Comparison of ENCODE assay signal across 8 mouse cellular contexts in the genomic region with DNA sequence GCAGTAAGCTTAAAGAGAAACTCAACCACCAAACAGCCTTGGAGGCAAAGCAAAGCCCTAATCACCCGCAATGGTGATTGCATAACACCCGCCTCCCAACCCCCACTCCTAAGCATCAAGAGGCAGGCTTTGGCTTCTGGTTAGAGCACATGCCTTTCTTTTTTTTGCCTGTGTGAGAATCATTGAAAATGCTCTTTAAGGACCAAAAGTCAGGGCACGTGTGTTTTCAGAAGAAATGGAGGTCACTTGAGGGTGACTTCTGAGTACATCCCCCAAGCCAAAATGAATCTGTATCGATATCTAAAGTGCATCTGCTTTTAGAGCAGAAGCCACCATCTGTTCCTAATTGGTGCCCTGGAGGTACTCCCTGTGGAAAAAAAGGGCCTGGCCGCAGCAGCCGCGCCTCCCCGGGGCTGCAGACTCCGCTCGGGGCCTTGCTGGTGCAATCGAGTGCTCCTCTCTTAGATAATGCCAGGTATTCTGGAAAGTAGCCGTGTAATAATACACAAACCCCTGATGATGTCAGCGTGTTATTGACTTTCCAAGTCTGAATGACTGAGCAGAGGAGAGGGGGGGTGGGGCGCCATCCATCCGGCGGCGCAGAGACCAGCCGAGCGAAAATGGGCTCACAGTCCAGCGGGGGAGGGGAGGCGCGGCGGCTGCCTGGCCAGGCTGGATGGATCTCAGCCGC.
DNase-seq lines count a peak whose midpoint lies in the region; ATAC-seq and TF ChIP-seq lines count a peak whose summit lies in the region.

No protein-coding gene starts in this region.

- peak overlapping the region; percentile 34 for H3K9ac ChIP-seq in heart, embryonic 15.5 days
- H3K9ac ChIP-seq in liver, embryonic 14.5 days (replicated peaks), result peak overlapping the region; percentile 53
- no peak overlapping the region; the same call in 1 of the 2 replicates for H3K9ac ChIP-seq in neural tube, embryonic 11.5 days (ENCODE audit: low read length)
- peak overlapping the region; percentile 32; the same call in 1 of the 2 replicates for H3K9ac ChIP-seq in stomach, postnatal 0 days (ENCODE audit: low read length)

- H3K4me2 ChIP-seq in heart, embryonic 15.5 days, result peak overlapping the region; percentile 65
- H3K4me2 ChIP-seq in liver, embryonic 14.5 days (ENCODE audit: low read depth), result peak overlapping the region; percentile 76
- H3K4me2 ChIP-seq in neural tube, embryonic 11.5 days (ENCODE audit: low read depth), result peak overlapping the region; percentile 39
- H3K4me2 ChIP-seq in stomach, postnatal 0 days (replicated peaks; ENCODE audit: low read depth), result peak overlapping the region; percentile 53

- H3K9me3 ChIP-seq in heart, embryonic 15.5 days (replicated peaks), result no peaks in the 10 kb centered on the region
- no peaks in the 10 kb centered on the region for H3K9me3 ChIP-seq in liver, embryonic 14.5 days (ENCODE audit: control insufficient read depth, low read length)
- H3K9me3 ChIP-seq in neural tube, embryonic 11.5 days (ENCODE audit: control insufficient read depth, low read length), result no peaks in the 10 kb centered on the region
- no peaks in the 10 kb centered on the region for H3K9me3 ChIP-seq in stomach, postnatal 0 days (ENCODE audit: control insufficient read depth, low read length)

- no peak for TF ChIP-seq CTCF in brain, embryonic 14.5 days (IDR thresholded peaks at IDR 0.05; ENCODE audit: borderline replicate concordance, extremely low read depth, insufficient read depth, insufficient read length)
- no peak for TF ChIP-seq CTCF in liver, embryonic 14.5 days (IDR thresholded peaks at IDR 0.05; ENCODE audit: low read depth)
- peak; percentile 32 for TF ChIP-seq CTCF in stomach, postnatal 0 days (IDR thresholded peaks at IDR 0.05; ENCODE audit: low read depth)

- 1% methylated on average over 24 of the region's 24 CpGs for WGBS in heart, embryonic 15.5 days
- 1% methylated on average over 24 of the region's 24 CpGs for WGBS in liver, embryonic 14.5 days (ENCODE audit: insufficient replicate concordance)
- under 1% methylated on average over 24 of the region's 24 CpGs for WGBS in neural tube, embryonic 11.5 days
- under 1% methylated on average over 24 of the region's 24 CpGs for WGBS in stomach, postnatal 0 days

- H3K4me3 ChIP-seq in heart, embryonic 15.5 days, result peak overlapping the region; percentile 42
- H3K4me3 ChIP-seq in liver, embryonic 14.5 days (ENCODE audit: insufficient read depth in 1 of 2, low read depth in 2 of 2, low read length in 2 of 2), result peak overlapping the region; percentile 46 to 48
- H3K4me3 ChIP-seq in neural tube, embryonic 11.5 days (ENCODE audit: low read depth, low read length), result 0 out of 2 replicates have a peak overlapping the region, but pooled peaks have one; percentile 16
- peak overlapping the region; percentile 31 for H3K4me3 ChIP-seq in stomach, postnatal 0 days (ENCODE audit: low read depth, low read length)

- peak overlapping the region; percentile 82 for H3K27ac ChIP-seq in heart, embryonic 15.5 days
- H3K27ac ChIP-seq in liver, embryonic 14.5 days, result peak overlapping the region; percentile 15
- peak overlapping the region; percentile 81 for H3K27ac ChIP-seq in neural tube, embryonic 11.5 days (ENCODE audit: low read depth, low read length)
- H3K27ac ChIP-seq in stomach, postnatal 0 days (replicated peaks), result peak overlapping the region; percentile 79

- TF ChIP-seq EP300 in liver, embryonic 14.5 days (IDR thresholded peaks at IDR 0.05; ENCODE audit: low read depth), result peak; percentile 62
- TF ChIP-seq EP300 in stomach, postnatal 0 days (optimal IDR thresholded peaks at IDR 0.05), result peak; percentile 97

- H3K36me3 ChIP-seq in heart, embryonic 15.5 days, result no peaks in the 10 kb centered on the region
- no peaks in the 10 kb centered on the region for H3K36me3 ChIP-seq in liver, embryonic 14.5 days (replicated peaks; ENCODE audit: control insufficient read depth, insufficient read depth, low read depth)
- H3K36me3 ChIP-seq in neural tube, embryonic 11.5 days (ENCODE audit: control insufficient read depth, insufficient read depth, low read length), result no peaks in the 10 kb centered on the region
- H3K36me3 ChIP-seq in stomach, postnatal 0 days (ENCODE audit: control insufficient read depth, insufficient read depth, low read length), result no peaks in the 10 kb centered on the region

- H3K27me3 ChIP-seq in heart, embryonic 15.5 days, result no peaks in the 10 kb centered on the region
- no peaks in the 10 kb centered on the region for H3K27me3 ChIP-seq in liver, embryonic 14.5 days (ENCODE audit: control insufficient read depth, insufficient read depth, low read length)
- H3K27me3 ChIP-seq in neural tube, embryonic 11.5 days (ENCODE audit: control insufficient read depth, insufficient read depth, low read length), result no peaks in the 10 kb centered on the region
- H3K27me3 ChIP-seq in stomach, postnatal 0 days (ENCODE audit: control insufficient read depth, insufficient read depth, low read length), result no peaks in the 10 kb centered on the region

- DNase-seq in CD4-positive helper T cell, adult 2 months (ENCODE audit: low read depth, low spot score), result peak; percentile 94
- peak; percentile 99 for DNase-seq in brain, embryonic 14.5 days (ENCODE audit: low read depth)
- peak; percentile 87 for DNase-seq in fibroblast of lung, adult 2 months (ENCODE audit: low read depth)
- DNase-seq in kidney, postnatal 25 days, result peak; percentile 97 to 99
- DNase-seq in liver, embryonic 14.5 days (ENCODE audit: low read depth in 3 of 3, low spot score in 3 of 3), result peak; percentile 57 to 69 (median 64)
- DNase-seq in neural tube, embryonic 11.5 days (ENCODE audit: low spot score), result peak; percentile 95
- peak; percentile 95 for DNase-seq in stomach, postnatal 0 days (ENCODE audit: low spot score)

- peak; percentile 93 for ATAC-seq in heart, embryonic 15.5 days (replicated peaks; ENCODE audit: insufficient number of reproducible peaks, insufficient read depth, low FRiP score, low read depth)
- ATAC-seq in liver, embryonic 14.5 days (ENCODE audit: insufficient read depth), result peak; percentile 85
- peak; percentile 89 for ATAC-seq in neural tube, embryonic 11.5 days (ENCODE audit: insufficient read depth, low FRiP score, low TSS enrichment)
- ATAC-seq in stomach, postnatal 0 days (ENCODE audit: low FRiP score, low TSS enrichment), result peak; percentile 97

- TF ChIP-seq POLR2A in brain, embryonic 14.5 days (IDR thresholded peaks at IDR 0.05; ENCODE audit: borderline replicate concordance, extremely low read depth, insufficient read depth, insufficient read length, poor library complexity, severe bottlenecking), result no peak

- peaks cover 23% of the 10 kb centered on the region for H3K4me1 ChIP-seq in heart, embryonic 15.5 days (replicated peaks)
- H3K4me1 ChIP-seq in liver, embryonic 14.5 days (replicated peaks; ENCODE audit: control insufficient read depth in 2 of 2, insufficient read depth in 2 of 2, low read length in 1 of 2), result peaks cover 9 to 35% of the 10 kb centered on the region in 2 experiments; a peak in 3 of 4 replicates
- peaks cover 18% of the 10 kb centered on the region for H3K4me1 ChIP-seq in neural tube, embryonic 11.5 days (ENCODE audit: control insufficient read depth, insufficient read depth, low read length)
- H3K4me1 ChIP-seq in stomach, postnatal 0 days (replicated peaks; ENCODE audit: control insufficient read depth, insufficient read depth), result peaks cover 4% of the 10 kb centered on the region; the same call in 1 of the 2 replicates

Comparison
In these comparisons a context has a peak if more than half of its experiments do, and no peak if none do; other contexts are left out.
1. Peak in every context shown above with its lines: DNase-seq, ATAC-seq, H3K4me3 ChIP-seq and H3K27ac ChIP-seq.
2. H3K27ac ChIP-seq: peak in every context shown above with its lines; median percentile 82 in heart, embryonic 15.5 days; 81 in neural tube, embryonic 11.5 days; 79 in stomach, postnatal 0 days; 15 in liver, embryonic 14.5 days.